Mouse (Mus musculus): Measurements from ENCODE around the gene Eno1. TPM values are rescaled to one million over a fixed set of nuclear protein-coding genes. Genes with fewer than 3 reads are reported as not detected.

Gene Eno1
- total RNA-seq (2021) = 100 to 1,000 TPM; 323 to 338 TPM
- long read RNA-seq, transcript Eno1-207 (3 exons, 578 nt) = minor isoform, 9 of 693 reads
- long read RNA-seq, transcript Eno1-202 (12 exons, 2,027 nt) = major isoform, 650 of 693 reads
- long read RNA-seq, partial matches to known transcripts = 16 of 693 reads
- long read RNA-seq, other reads (novel, unspliced or antisense) = 17 of 693 reads

GRCm38 (mm10) chr4:150236521-150237481 is at the start of gene Eno1:
Gene Eno1 (plus strand): TSS chr4:150236721.
- DNase-seq (ENCODE audit: low spot score in 2 of 2) = peak; percentile 97 to 98

GRCm38 (mm10) chr4:150188236-150188635 is 48.3 kb upstream of the Eno1 start:
- DNase-seq (ENCODE audit: low spot score in 2 of 2) = no peak

- no peak for DNase-seq (ENCODE audit: low spot score in 2 of 2)
These were observed 44.3 kb upstream of the Eno1 start for GRCm38 (mm10) chr4:150192199-150192598.

GRCm38 (mm10) chr4:150193915-150194314 is 42.6 kb upstream of the Eno1 start:
- peak; percentile 38 to 66 for DNase-seq (ENCODE audit: low spot score in 2 of 2)

GRCm38 (mm10) chr4:150198268-150198667 is 38.3 kb upstream of the Eno1 start:
- DNase-seq (ENCODE audit: low spot score in 2 of 2) = no peak

GRCm38 (mm10) chr4:150201232-150201631 is 35.3 kb upstream of the Eno1 start, which contains the start of gene Car6:
Gene Car6 (minus strand): TSS chr4:150201332.
- DNase-seq (ENCODE audit: low spot score in 2 of 2) = no peak

- DNase-seq (ENCODE audit: low spot score in 2 of 2) = no peak
These were observed 33.8 kb upstream of the Eno1 start for GRCm38 (mm10) chr4:150202702-150203101.

- DNase-seq (ENCODE audit: low spot score in 2 of 2) = no peak
These were observed 31.6 kb upstream of the Eno1 start for GRCm38 (mm10) chr4:150204877-150205276.

- DNase-seq (ENCODE audit: low spot score in 2 of 2) = no peak
These were observed 26.8 kb upstream of the Eno1 start for GRCm38 (mm10) chr4:150209751-150210150.

GRCm38 (mm10) chr4:150210306-150210705 is 26.2 kb upstream of the Eno1 start:
- no peak for DNase-seq (ENCODE audit: low spot score in 2 of 2)

GRCm38 (mm10) chr4:150211930-150212552 is 24.5 kb upstream of the Eno1 start:
- DNase-seq (ENCODE audit: low spot score in 2 of 2) = no peak

GRCm38 (mm10) chr4:150212553-150212971 is 24.0 kb upstream of the Eno1 start:
- peak in 1 of 2 experiments; percentile 31 for DNase-seq (ENCODE audit: low spot score in 2 of 2)

GRCm38 (mm10) chr4:150213910-150214309 is 22.6 kb upstream of the Eno1 start:
- no peak for DNase-seq (ENCODE audit: low spot score in 2 of 2)

GRCm38 (mm10) chr4:150216423-150216822 is 20.1 kb upstream of the Eno1 start:
- DNase-seq (ENCODE audit: low spot score in 2 of 2) = no peak

- no peak for DNase-seq (ENCODE audit: low spot score in 2 of 2)
These were observed 19.4 kb upstream of the Eno1 start for GRCm38 (mm10) chr4:150217042-150217554.

- DNase-seq (ENCODE audit: low spot score in 2 of 2) = no peak
These were observed 18.6 kb upstream of the Eno1 start for GRCm38 (mm10) chr4:150217935-150218334.

- peak; percentile 65 to 75 for DNase-seq (ENCODE audit: low spot score in 2 of 2)
These were observed 16.8 kb upstream of the Eno1 start for GRCm38 (mm10) chr4:150219501-150220292.

- no peak for DNase-seq (ENCODE audit: low spot score in 2 of 2)
These were observed 15.9 kb upstream of the Eno1 start for GRCm38 (mm10) chr4:150220584-150220983.

GRCm38 (mm10) chr4:150221017-150221640 is 15.4 kb upstream of the Eno1 start:
- no peak for DNase-seq (ENCODE audit: low spot score in 2 of 2)

GRCm38 (mm10) chr4:150223830-150224229 is 12.7 kb upstream of the Eno1 start:
- DNase-seq (ENCODE audit: low spot score in 2 of 2) = no peak
